In the genomic region with DNA sequence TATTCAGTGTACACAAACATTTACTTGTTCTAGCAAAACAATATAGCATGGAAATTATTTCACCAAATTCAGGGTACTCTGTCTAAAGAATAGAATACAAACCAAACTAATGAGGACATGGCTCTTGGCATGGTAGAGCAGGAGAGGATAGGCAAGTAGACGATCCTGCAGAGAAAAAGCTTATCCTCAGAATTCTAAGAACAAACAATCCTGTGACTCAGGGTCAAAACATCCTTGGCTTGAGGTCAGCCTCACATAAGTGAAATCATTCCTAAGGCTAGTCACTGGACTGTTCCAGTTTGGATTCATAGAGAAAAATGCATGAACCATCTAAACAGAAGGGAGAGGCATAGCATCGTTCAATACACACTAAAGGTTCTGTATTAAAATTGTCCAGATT, we compare ENCODE assay signal across 22 mouse cellular contexts.
DNase-seq lines count a peak whose midpoint lies in the region; ATAC-seq and TF ChIP-seq lines count a peak whose summit lies in the region.
"Had no signal": no experiment of that assay in that cellular context is flagged by ENCODE, and none has a peak within 500 bp of the region (broad histone marks: within the 10 kb centered on the region; RNA-seq: fewer than 3 reads in every experiment).

No protein-coding gene starts in this region.

- H3K4me1 ChIP-seq in lung, postnatal 0 days (ENCODE audit: insufficient read depth, low read depth, low read length), result no peaks in the 10 kb centered on the region
- no peaks in the 10 kb centered on the region for H3K4me1 ChIP-seq in intestine, embryonic 15.5 days (replicated peaks)

- no peak for TF ChIP-seq CTCF in Patski (IDR thresholded peaks at IDR 0.05)
- TF ChIP-seq CTCF in lung, postnatal 0 days (IDR thresholded peaks at IDR 0.05), result no peak

- WGBS in lung, postnatal 0 days, result 69% methylated on average over 2 of the region's 2 CpGs
- WGBS in intestine, embryonic 15.5 days, result 67% methylated on average over 2 of the region's 2 CpGs

- H3K9ac ChIP-seq in lung, postnatal 0 days (replicated peaks; ENCODE audit: low read depth), result no peak overlapping the region
- no peak overlapping the region for H3K9ac ChIP-seq in intestine, embryonic 15.5 days

- CTCF ChIA-PET in Patski (lab: Charles Lee), result no interaction called here

- no peaks in the 10 kb centered on the region for H3K27me3 ChIP-seq in Patski
- H3K27me3 ChIP-seq in lung, postnatal 0 days (replicated peaks; ENCODE audit: insufficient read depth, low read length), result no peaks in the 10 kb centered on the region
- no peaks in the 10 kb centered on the region for H3K27me3 ChIP-seq in intestine, embryonic 15.5 days (replicated peaks)

- H3K4me3 ChIP-seq in lung, postnatal 0 days (ENCODE audit: low read depth, low read length), result no peak overlapping the region
- H3K4me3 ChIP-seq in intestine, embryonic 15.5 days (replicated peaks), result no peak overlapping the region

- in situ Hi-C loops in Patski (cut with MboI; ENCODE audit: low pct_unique_long_range_greater_than_20kb), result loop anchor here (5.0 kb wide), 1 partner anchor 214 kb away; no protein-coding TSS in a partner anchor

- no peak for TF ChIP-seq EP300 in lung, postnatal 0 days (IDR thresholded peaks at IDR 0.05)

- POLR2A ChIA-PET in Patski (lab: Charles Lee), result no interaction called here

- H3K27ac ChIP-seq in lung, postnatal 0 days (ENCODE audit: low read length), result no peak overlapping the region
- no peak overlapping the region for H3K27ac ChIP-seq in intestine, embryonic 15.5 days

- H3K36me3 ChIP-seq in lung, postnatal 0 days (ENCODE audit: insufficient read depth, low read length), result no peaks in the 10 kb centered on the region
- no peaks in the 10 kb centered on the region for H3K36me3 ChIP-seq in intestine, embryonic 15.5 days
- H3K36me3 ChIP-seq: G1E had no signal

- H3K4me2 ChIP-seq in lung, postnatal 0 days (replicated peaks; ENCODE audit: low read depth, low read length), result no peak overlapping the region
- no peak overlapping the region for H3K4me2 ChIP-seq in intestine, embryonic 15.5 days (replicated peaks)

- DNase-seq in 3T3-L1 (ENCODE audit: low read depth, low spot score) (peak; percentile 67), Patski (ENCODE audit: low read depth, low spot score) (peak; percentile 9)
- DNase-seq in Muller cell, postnatal 12 days (ENCODE audit: inconsistent ontology term), result peak; percentile 60
- no peak for DNase-seq in spleen, postnatal 14 days (ENCODE audit: low spot score in 2 of 2)
- DNase-seq in lung, postnatal 0 days (ENCODE audit: low spot score), result no peak
- DNase-seq: adrenal gland, adult 2 months; adrenal gland, adult 8-10 months; adrenal gland, postnatal 10 days; adrenal gland, postnatal 14 days; adrenal gland, postnatal 25 days; adrenal gland, postnatal 36 days; B cell, adult 2 months; cerebellum, adult 11 months; cerebellum, adult 11-12 months; cerebellum, adult 18-20 months; cerebellum, adult 2 months; cerebellum, adult 8-10 months; cerebellum, adult 9-10 months had no signal

- ATAC-seq in Patski, result peak; percentile 98
- no peak for ATAC-seq in lung, postnatal 0 days
- ATAC-seq in intestine, embryonic 15.5 days, result no peak
- ATAC-seq: activated CD4-positive, CD25-positive, alpha-beta regulatory T cell, adult 4 months; CD4-positive, CD25-positive, alpha-beta regulatory T cell, adult 4 months had no signal

- H3K9me3 ChIP-seq in lung, postnatal 0 days (ENCODE audit: low read length), result no peaks in the 10 kb centered on the region
- no peaks in the 10 kb centered on the region for H3K9me3 ChIP-seq in intestine, embryonic 15.5 days
- H3K9me3 ChIP-seq: G1E had no signal

Comparison
In these comparisons a context has a peak if more than half of its experiments do, and no peak if none do; other contexts are left out.
1. DNase-seq: peak in 3T3-L1 (single experiment), Muller cell, postnatal 12 days (single experiment) and Patski (single experiment); none in spleen, postnatal 14 days (0 of 2) and lung, postnatal 0 days (single experiment).